10 mouse cellular contexts compared by ENCODE assay signal in genomic region chr15:28021591-28022209, GRCm38 (mm10). TPM values are rescaled to one million over a fixed set of nuclear protein-coding genes. Genes with fewer than 3 reads are reported as not detected.
DNase-seq lines count a peak whose midpoint lies in the region; ATAC-seq lines count a peak whose summit lies in the region.
"Had no signal": no experiment of that assay in that cellular context is flagged by ENCODE, and none has a peak within 500 bp of the region (broad histone marks: within the 10 kb centered on the region; RNA-seq: fewer than 3 reads in every experiment).

No protein-coding gene starts in this region.

- no peaks in the 10 kb centered on the region for H3K27me3 ChIP-seq in embryonic facial prominence, embryonic 11.5 days (ENCODE audit: control insufficient read depth, insufficient read depth, low read length)
- H3K27me3 ChIP-seq in embryonic facial prominence, embryonic 10.5 days (replicated peaks; ENCODE audit: low read depth, poor library complexity, severe bottlenecking), result 0 out of 2 replicates have a peak, but pooled peaks cover under 1% of the 10 kb centered on the region
- peaks cover 1% of the 10 kb centered on the region; the same call in 1 of the 2 replicates for H3K27me3 ChIP-seq in hindbrain, embryonic 10.5 days (ENCODE audit: insufficient read depth, poor library complexity, severe bottlenecking)
- H3K27me3 ChIP-seq in midbrain, embryonic 12.5 days, result peaks cover 11% of the 10 kb centered on the region
- H3K27me3 ChIP-seq: embryonic facial prominence, embryonic 12.5 days; lung, embryonic 15.5 days had no signal

- no peaks in the 10 kb centered on the region; the same call in 1 of the 2 replicates for H3K4me1 ChIP-seq in embryonic facial prominence, embryonic 11.5 days (ENCODE audit: control insufficient read depth, insufficient read depth, low read length)
- H3K4me1 ChIP-seq in embryonic facial prominence, embryonic 10.5 days, result peaks cover 75% of the 10 kb centered on the region
- peaks cover 61% of the 10 kb centered on the region for H3K4me1 ChIP-seq in hindbrain, embryonic 10.5 days (replicated peaks)
- H3K4me1 ChIP-seq in midbrain, embryonic 12.5 days, result peaks cover 45% of the 10 kb centered on the region

- H3K36me3 ChIP-seq in embryonic facial prominence, embryonic 11.5 days (replicated peaks; ENCODE audit: control insufficient read depth, insufficient read depth, low read depth, low read length), result no peaks in the 10 kb centered on the region
- H3K36me3 ChIP-seq in embryonic facial prominence, embryonic 10.5 days (replicated peaks), result no peaks in the 10 kb centered on the region
- H3K36me3 ChIP-seq in hindbrain, embryonic 10.5 days, result no peaks in the 10 kb centered on the region
- no peaks in the 10 kb centered on the region for H3K36me3 ChIP-seq in midbrain, embryonic 12.5 days
- H3K36me3 ChIP-seq: embryonic facial prominence, embryonic 12.5 days; lung, embryonic 15.5 days had no signal

- no peak overlapping the region for H3K9ac ChIP-seq in embryonic facial prominence, embryonic 11.5 days (replicated peaks; ENCODE audit: low read length)
- peak overlapping the region; percentile 34; the same call in 1 of the 2 replicates for H3K9ac ChIP-seq in midbrain, embryonic 12.5 days (replicated peaks)
- H3K9ac ChIP-seq: embryonic facial prominence, embryonic 12.5 days; lung, embryonic 15.5 days had no signal

- DNase-seq in embryonic facial prominence, embryonic 11.5 days (ENCODE audit: low spot score), result no peak
- no peak for DNase-seq in embryonic facial prominence, embryonic 10.5 days (ENCODE audit: low spot score)
- DNase-seq in adrenal gland, postnatal 36 days, result peak; percentile 46 to 51
- no peak for DNase-seq in hindbrain, embryonic 10.5 days (ENCODE audit: low spot score)
- no peak for DNase-seq in urinary bladder, adult 18-20 months (ENCODE audit: low spot score in 2 of 2)
- no peak for DNase-seq in lung, postnatal 36 days
- no peak for DNase-seq in lung, postnatal 25 days (ENCODE audit: low spot score)

- no peak overlapping the region for H3K27ac ChIP-seq in embryonic facial prominence, embryonic 11.5 days (replicated peaks; ENCODE audit: low read depth, low read length)
- H3K27ac ChIP-seq in embryonic facial prominence, embryonic 10.5 days (replicated peaks), result no peak overlapping the region
- H3K27ac ChIP-seq in hindbrain, embryonic 10.5 days, result no peak overlapping the region
- no peak overlapping the region for H3K27ac ChIP-seq in midbrain, embryonic 12.5 days (replicated peaks)
- H3K27ac ChIP-seq: embryonic facial prominence, embryonic 12.5 days; lung, embryonic 15.5 days had no signal

- no peak for ATAC-seq in embryonic facial prominence, embryonic 11.5 days (replicated peaks; ENCODE audit: insufficient number of reproducible peaks, low FRiP score, low TSS enrichment, low read depth)
- ATAC-seq in midbrain, embryonic 12.5 days (ENCODE audit: low FRiP score, low read depth), result no peak

- H3K4me2 ChIP-seq in embryonic facial prominence, embryonic 11.5 days (ENCODE audit: low read depth, low read length), result 0 out of 2 replicates have a peak overlapping the region, but pooled peaks have one; percentile 3
- peak overlapping the region; percentile 37 for H3K4me2 ChIP-seq in midbrain, embryonic 12.5 days (replicated peaks)
- H3K4me2 ChIP-seq: embryonic facial prominence, embryonic 12.5 days; lung, embryonic 15.5 days had no signal

- H3K9me3 ChIP-seq in embryonic facial prominence, embryonic 11.5 days (replicated peaks; ENCODE audit: control insufficient read depth, low read length), result no peaks in the 10 kb centered on the region
- no peaks in the 10 kb centered on the region for H3K9me3 ChIP-seq in embryonic facial prominence, embryonic 10.5 days
- H3K9me3 ChIP-seq in hindbrain, embryonic 10.5 days, result no peaks in the 10 kb centered on the region
- H3K9me3 ChIP-seq in midbrain, embryonic 12.5 days, result no peaks in the 10 kb centered on the region
- H3K9me3 ChIP-seq: embryonic facial prominence, embryonic 12.5 days; lung, embryonic 15.5 days had no signal

- H3K4me3 ChIP-seq in embryonic facial prominence, embryonic 11.5 days (ENCODE audit: low read depth, low read length), result no peak overlapping the region
- no peak overlapping the region; the same call in 1 of the 2 replicates for H3K4me3 ChIP-seq in embryonic facial prominence, embryonic 10.5 days
- peak overlapping the region; percentile 31 for H3K4me3 ChIP-seq in hindbrain, embryonic 10.5 days
- H3K4me3 ChIP-seq in midbrain, embryonic 12.5 days, result peak overlapping the region; percentile 14; the same call in 1 of the 2 replicates
- H3K4me3 ChIP-seq: embryonic facial prominence, embryonic 12.5 days; lung, embryonic 15.5 days had no signal

- WGBS in embryonic facial prominence, embryonic 11.5 days, result 19% methylated on average over 15 of the region's 15 CpGs
- 17% methylated on average over 15 of the region's 15 CpGs for WGBS in embryonic facial prominence, embryonic 10.5 days
- 10% methylated on average over 15 of the region's 15 CpGs for WGBS in hindbrain, embryonic 10.5 days
- 8% methylated on average over 15 of the region's 15 CpGs for WGBS in midbrain, embryonic 12.5 days

RNA-seq across cellular contexts. Expression of gene Trio, which starts 3.9 kb away (rescaled TPM):
- polyA plus RNA-seq in embryonic facial prominence, embryonic 11.5 days (2014; fragmentation: Nextera tagmentation; extraction: Ambion mirVana), result 45.4 and 47.7 TPM in 2 replicates
- 24.8 and 28.8 TPM in 2 replicates for polyA plus RNA-seq in embryonic facial prominence, embryonic 10.5 days (2016; fragmentation: Nextera tagmentation; extraction: Ambion mirVana)
- 10 to 100 TPM; 63.2 to 68.9 TPM for total RNA-seq in adrenal gland, postnatal 36 days (2021)
- 25.3 and 25.5 TPM in 2 replicates for polyA plus RNA-seq in hindbrain, embryonic 10.5 days (2016; fragmentation: Nextera tagmentation; extraction: Ambion mirVana)
- polyA plus RNA-seq in midbrain, embryonic 12.5 days (2016; fragmentation: Nextera tagmentation; extraction: Ambion mirVana), result 38.3 and 38.7 TPM in 2 replicates

Comparison
In these comparisons a context has a peak if more than half of its experiments do, and no peak if none do; other contexts are left out.
1. DNase-seq: peak in adrenal gland, postnatal 36 days (2 of 2); none in embryonic facial prominence, embryonic 11.5 days (single experiment), embryonic facial prominence, embryonic 10.5 days (single experiment), hindbrain, embryonic 10.5 days (single experiment), urinary bladder, adult 18-20 months (0 of 2), lung, postnatal 36 days (single experiment) and lung, postnatal 25 days (single experiment).
2. H3K4me3 ChIP-seq: peak in hindbrain, embryonic 10.5 days (single experiment) and midbrain, embryonic 12.5 days (single experiment); none in embryonic facial prominence, embryonic 11.5 days (single experiment) and embryonic facial prominence, embryonic 10.5 days (single experiment).